Mouse (Mus musculus) E14TG2a.4 (cell line): Measurements from ENCODE around the gene AC131692.1.

Experiments
- CTCF ChIP-seq: conservative IDR thresholded peaks from 2 replicates; pipeline ENCODE4 v1.5.1; 2014; ENCODE audit warnings: low read length
- NANOG ChIP-seq: IDR thresholded peaks from 2 replicates; pipeline ENCODE4 v1.6.1; 2014; ENCODE audit warnings: borderline replicate concordance, low read length, mixed read lengths

DNA sequence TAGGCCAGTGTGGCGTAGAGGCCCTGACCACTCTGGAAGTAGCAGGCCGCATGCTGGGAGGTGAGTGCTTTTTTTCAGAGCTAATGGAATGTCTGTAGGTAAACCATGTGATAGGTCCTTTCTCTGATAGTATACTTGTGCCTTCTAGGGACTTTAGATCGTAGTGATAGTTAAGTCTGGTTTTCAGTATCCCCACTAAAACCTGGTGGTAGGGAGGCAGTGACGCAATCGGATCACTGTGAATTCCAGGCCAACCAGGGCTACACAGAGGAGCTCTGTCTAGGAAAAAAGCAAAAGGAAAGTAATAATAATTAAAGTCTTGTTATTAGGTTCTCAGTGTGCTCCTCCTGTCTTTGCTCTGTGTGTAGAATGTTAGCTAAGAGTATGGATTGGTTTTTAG is 35.7 kb upstream of the AC131692.1 start:
- no peak for TF ChIP-seq CTCF
- TF ChIP-seq NANOG, result no peak
